Mouse (Mus musculus) liver, embryonic 14.5 days (tissue): ENCODE measurements around the gene Slc24a2. TPM values are rescaled to one million over a fixed set of nuclear protein-coding genes. Genes with fewer than 3 reads are reported as not detected.

Experiments
- ATAC-seq: fragments of 200-750 bp; cut with Nextera tagmentation; 2 replicates; pipeline ENCODE4 v1.8.0; 2017; ENCODE audit warnings: moderate number of reproducible peaks, mild to moderate bottlenecking, moderate library complexity; ENCODE audit not compliant: insufficient read depth
- DNase-seq, 3 experiments: peaks; one replicate each; pipeline ENCODE4 v3.0.0-alpha.2; 2012 to 2013; ENCODE audit warnings: low read depth in 3 of 3, low spot score in 3 of 3
- H3K27ac ChIP-seq: fragments of 300-500 bp; sonication (generic); 2 replicates; pipeline ENCODE4 v1.5.1; 2014; ENCODE audit warnings: moderate library complexity, mild to moderate bottlenecking, control low read depth, inconsistent platforms
- H3K27me3 ChIP-seq: fragments of 300-500 bp; sonication (generic); 2 replicates; pipeline ENCODE4 v1.6.1; 2014; ENCODE audit warnings: mild to moderate bottlenecking, low read length, moderate library complexity; ENCODE audit not compliant: control insufficient read depth, insufficient read depth
- H3K36me3 ChIP-seq: fragments of 300-500 bp; sonication (generic); replicated peaks from 2 replicates; pipeline ENCODE4 v1.6.1; 2014; ENCODE audit warnings: low read depth; ENCODE audit not compliant: control insufficient read depth, insufficient read depth
- H3K4me1 ChIP-seq, 2 experiments: fragments of 200-500 bp in 1 of 2; fragments of 300-500 bp in 1 of 2; sonication (generic) in 1 of 2; replicated peaks; 2 replicates each; pipeline ENCODE4 v1.6.1; 2012 to 2014; ENCODE audit warnings: antibody characterized with exemption in 1 of 2, inconsistent platforms in 1 of 2, low read length in 1 of 2; ENCODE audit not compliant: control insufficient read depth in 2 of 2, insufficient read depth in 2 of 2
- H3K4me2 ChIP-seq: fragments of 300-500 bp; sonication (generic); 2 replicates; pipeline ENCODE4 v1.6.1; 2014; ENCODE audit warnings: low read depth, mild to moderate bottlenecking, control low read depth, moderate library complexity
- H3K4me3 ChIP-seq, 2 experiments: fragments of 200-500 bp in 1 of 2; fragments of 300-500 bp in 1 of 2; sonication (generic) in 1 of 2; 2 replicates each; pipeline ENCODE4 v1.5.1; 2012 to 2014; ENCODE audit warnings: low read depth in 2 of 2, low read length in 2 of 2, mild to moderate bottlenecking in 2 of 2, control low read depth in 1 of 2, inconsistent platforms in 1 of 2, moderate library complexity in 1 of 2; ENCODE audit not compliant: insufficient read depth in 1 of 2
- H3K9ac ChIP-seq: fragments of 300-500 bp; sonication (generic); replicated peaks from 2 replicates; pipeline ENCODE4 v1.6.1; 2014; ENCODE audit warnings: mild to moderate bottlenecking, control low read depth, moderate library complexity
- H3K9me3 ChIP-seq: fragments of 300-500 bp; sonication (generic); 2 replicates; pipeline ENCODE4 v1.6.1; 2016; ENCODE audit warnings: low read length, mixed read lengths; ENCODE audit not compliant: control insufficient read depth
- CTCF ChIP-seq: IDR thresholded peaks from 2 replicates; pipeline ENCODE4 v1.5.1; 2016; ENCODE audit warnings: antibody characterized with exemption, low read depth, control low read depth
- EP300 ChIP-seq: IDR thresholded peaks from 2 replicates; pipeline ENCODE4 v1.6.1; 2016; ENCODE audit warnings: antibody characterized with exemption, low read depth
- WGBS: fragments of 180-500 bp; shearing (Covaris S2); extraction: QIAGEN DNeasy Blood & Tissue Kit; methylation state at CpG from one replicate; pipeline ENCODE4 v1.1.7; 2014; ENCODE audit not compliant: insufficient replicate concordance; 5-methylcytosine and 5-hydroxymethylcytosine counted together
- polyA plus RNA-seq, 2 experiments: library from polyadenylated mRNA; depleted of rRNA in 1 of 2; stranded (reverse) in 1 of 2; unstranded in 1 of 2; fragments of >200 nt; fragmentation: Nextera tagmentation in 1 of 2; extraction: Ambion mirVana in 1 of 2; gene quantifications; 2 replicates each; pipeline versions ENCODE4 v1.2.1 to v1.2.3; 2012 to 2014

The Slc24a2 gene
- polyA plus RNA-seq, 2 experiments: 0.03 to 0.06 TPM

DNA sequence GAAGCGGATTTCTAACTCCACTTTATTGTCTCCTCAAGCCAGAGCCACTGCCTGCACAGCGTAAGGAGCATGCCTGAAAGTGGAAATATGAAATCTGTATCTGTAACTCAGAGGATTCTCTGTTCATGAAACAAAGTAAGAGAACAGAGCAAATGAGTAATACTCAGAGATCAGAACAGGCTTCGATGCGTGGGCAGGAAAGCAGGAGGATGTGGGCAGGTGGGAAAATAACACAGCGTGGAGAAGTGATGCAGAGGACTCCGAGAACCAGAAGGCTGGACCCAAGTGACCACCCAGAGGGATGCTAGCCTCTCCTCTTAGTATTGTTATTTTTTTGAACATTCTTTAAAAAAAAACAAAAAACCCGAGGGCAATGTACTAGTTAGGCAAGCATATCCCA lies 78.3 kb downstream of the Slc24a2 start:
- H3K27ac ChIP-seq: no peak overlapping the region
- TF ChIP-seq EP300 (no peak), CTCF (no peak)
- no peak overlapping the region for H3K4me3 ChIP-seq
- 59% methylated on average over 7 of the region's 7 CpGs for WGBS
- H3K4me1 ChIP-seq: peaks cover 0 to 4% of the 10 kb centered on the region in 2 experiments; a peak in 1 of 4 replicates
- H3K9me3 ChIP-seq: no peaks in the 10 kb centered on the region
- DNase-seq (no peak), ATAC-seq (no peak)
- no peak overlapping the region for H3K4me2 ChIP-seq
- H3K27me3 ChIP-seq: no peaks in the 10 kb centered on the region
- H3K9ac ChIP-seq: no peak overlapping the region
- no peaks in the 10 kb centered on the region for H3K36me3 ChIP-seq

DNA sequence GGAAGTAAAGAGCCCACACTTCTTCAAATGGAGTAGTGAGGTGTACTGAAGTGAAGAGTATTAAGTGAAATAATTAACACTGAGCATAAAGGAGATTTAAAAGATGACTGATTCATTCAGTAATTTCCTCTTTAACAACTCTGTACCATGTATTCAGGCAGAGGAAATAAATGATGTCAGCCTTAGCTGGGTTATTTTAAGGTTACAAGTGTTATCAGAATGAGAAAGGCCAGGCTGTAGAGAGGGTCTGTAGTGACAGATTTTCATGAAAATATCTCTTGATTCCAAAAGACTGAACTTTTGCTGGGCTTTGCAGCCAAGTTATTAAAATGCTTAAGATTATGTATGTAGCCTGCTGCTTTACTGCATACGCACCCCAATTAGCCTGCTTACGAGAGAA lies 80.7 kb downstream of the Slc24a2 start:
- WGBS: 62% methylated on average over 2 of the region's 2 CpGs
- DNase-seq (no peak), ATAC-seq (no peak)
- no peak overlapping the region for H3K9ac ChIP-seq
- no peak for TF ChIP-seq CTCF
- TF ChIP-seq EP300: no peak
- no peaks in the 10 kb centered on the region for H3K9me3 ChIP-seq
- H3K27ac ChIP-seq: no peak overlapping the region
- no peaks in the 10 kb centered on the region for H3K36me3 ChIP-seq
- peaks cover 0 to 4% of the 10 kb centered on the region in 2 experiments; a peak in 1 of 4 replicates for H3K4me1 ChIP-seq
- H3K4me3 ChIP-seq: no peak overlapping the region
- H3K4me2 ChIP-seq: no peak overlapping the region
- H3K27me3 ChIP-seq: no peaks in the 10 kb centered on the region

DNA sequence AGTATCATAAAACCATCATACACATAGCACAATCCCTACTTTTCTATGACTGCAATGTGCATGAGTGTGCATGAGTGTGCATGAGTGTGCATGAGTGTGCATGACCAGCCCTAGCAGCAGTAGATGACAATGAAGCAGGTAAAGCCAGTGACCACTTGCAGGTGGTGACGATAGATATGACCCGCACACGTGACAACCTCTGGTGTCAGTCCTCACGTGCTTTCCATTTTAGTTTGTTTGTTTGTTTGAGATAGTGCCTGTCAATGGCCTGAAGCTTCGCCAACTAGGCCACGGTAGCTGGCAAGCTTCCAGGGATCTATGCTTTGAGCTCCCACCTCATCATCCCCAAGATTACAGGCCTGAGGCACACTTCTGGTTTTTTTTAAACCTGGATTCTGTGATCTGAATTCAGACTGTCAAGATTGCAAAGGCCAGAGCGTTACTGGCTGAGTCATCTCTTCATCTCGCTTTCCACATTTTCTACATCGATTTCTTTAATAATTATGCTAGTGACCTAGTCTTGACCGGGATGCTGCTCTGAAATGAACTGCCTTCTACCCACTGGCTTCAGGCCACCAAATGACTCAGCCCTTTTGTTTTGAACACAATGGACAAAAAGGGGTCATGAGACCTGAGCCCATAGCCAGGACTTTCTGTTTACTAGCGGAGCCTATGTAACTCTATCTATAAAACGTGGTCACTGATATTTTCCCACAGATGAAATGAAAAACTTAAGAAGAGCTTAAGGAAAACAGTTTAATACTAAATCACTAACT lies 88.5 kb downstream of the Slc24a2 start:
- Histone ChIP-seq H3K36me3 (no peaks in the 10 kb centered on the region), H3K4me1 (no peaks in the 10 kb centered on the region), H3K9ac (no peak overlapping the region), H3K27me3 (no peaks in the 10 kb centered on the region), H3K4me2 (no peak overlapping the region), H3K27ac (no peak overlapping the region), H3K9me3 (no peaks in the 10 kb centered on the region), H3K4me3 (no peak overlapping the region)
- TF ChIP-seq EP300: no peak
- TF ChIP-seq CTCF: no peak
- no peak for DNase-seq
- WGBS: 64% methylated on average over 12 of the region's 12 CpGs
- no peak for ATAC-seq

DNA sequence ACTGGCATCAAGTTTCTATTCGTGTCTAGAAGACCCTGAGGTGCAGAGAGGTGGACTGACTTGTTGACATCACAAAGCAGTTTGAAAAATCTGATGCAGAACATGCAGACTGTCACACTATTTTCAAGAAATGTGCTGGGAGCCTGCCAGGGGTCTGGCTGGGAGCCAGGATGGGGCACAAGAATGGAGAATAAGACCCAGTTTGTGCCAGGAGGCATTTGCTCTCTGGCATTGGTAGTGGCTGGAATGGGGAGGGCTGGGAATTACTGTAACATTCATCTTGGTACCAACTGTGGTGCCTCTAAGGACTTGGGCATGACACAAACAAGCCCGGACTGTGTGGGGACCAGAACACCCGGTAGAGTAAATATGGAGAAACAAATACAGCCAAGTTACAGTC lies 89.4 kb downstream of the Slc24a2 start:
- H3K27me3 ChIP-seq: no peaks in the 10 kb centered on the region
- TF ChIP-seq CTCF (no peak), EP300 (no peak)
- no peak overlapping the region for H3K9ac ChIP-seq
- H3K4me3 ChIP-seq: no peak overlapping the region
- ATAC-seq (no peak), DNase-seq (no peak)
- no peaks in the 10 kb centered on the region for H3K4me1 ChIP-seq
- WGBS: 48% methylated on average over 3 of the region's 3 CpGs
- no peak overlapping the region for H3K4me2 ChIP-seq
- H3K36me3 ChIP-seq: no peaks in the 10 kb centered on the region
- H3K9me3 ChIP-seq: no peaks in the 10 kb centered on the region
- no peak overlapping the region for H3K27ac ChIP-seq

GRCm38 (mm10) chr4:87132525-87132924 lies 97.8 kb downstream of the Slc24a2 start:
- ATAC-seq (no peak), DNase-seq (no peak)
- no peak overlapping the region for H3K27ac ChIP-seq
- no peaks in the 10 kb centered on the region for H3K27me3 ChIP-seq
- no peak overlapping the region for H3K4me3 ChIP-seq
- no peak overlapping the region for H3K4me2 ChIP-seq
- no peak overlapping the region for H3K9ac ChIP-seq
- no peak for TF ChIP-seq EP300
- H3K4me1 ChIP-seq: no peaks in the 10 kb centered on the region
- no peaks in the 10 kb centered on the region for H3K36me3 ChIP-seq
- 65% methylated on average over 5 of the region's 5 CpGs for WGBS
- no peaks in the 10 kb centered on the region for H3K9me3 ChIP-seq
